Mouse (Mus musculus): Measurements from ENCODE around the gene Celsr1.

DNA sequence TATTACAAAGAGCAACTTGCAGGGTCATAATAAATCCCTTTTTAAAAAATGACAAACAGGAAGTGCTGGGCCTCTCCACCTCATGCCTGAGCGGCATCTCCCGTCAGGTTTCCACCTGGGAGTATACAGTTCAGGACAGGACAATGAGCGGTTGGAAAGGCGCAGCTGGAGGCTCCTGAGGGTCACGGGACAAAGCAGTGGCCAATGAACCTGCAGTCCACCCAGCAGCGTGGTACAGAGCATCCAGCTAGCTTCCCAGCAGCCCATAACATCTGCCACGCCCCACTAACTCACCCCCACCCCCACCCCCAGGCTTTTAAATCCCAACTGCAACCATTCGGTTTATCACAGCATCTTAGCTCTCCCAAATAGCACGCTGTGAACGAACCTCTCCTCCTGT, 19.9 kb downstream of the Celsr1 start:
- TF ChIP-seq POLR2A (IDR thresholded peaks at IDR 0.05; ENCODE audit: borderline replicate concordance, insufficient read depth, low read length) (no peak), CTCF (IDR thresholded peaks at IDR 0.05; ENCODE audit: borderline replicate concordance, insufficient read depth, low read depth, low read length) (no peak)
